Mouse (Mus musculus) myocyte (in vitro differentiated cells): ENCODE measurements around the gene Ttc9b.

Experiments
- E2F4 ChIP-seq: IDR thresholded peaks from one replicate; pipeline ENCODE4 v1.6.1; 2011; ENCODE audit warnings: mild to moderate bottlenecking, control low read depth, moderate library complexity; ENCODE audit not compliant: insufficient read depth
- MAX ChIP-seq: IDR thresholded peaks from one replicate; pipeline ENCODE4 v1.6.1; 2011; ENCODE audit warnings: low read depth, mild to moderate bottlenecking, control low read depth
- MYOD1 ChIP-seq, 3 experiments: IDR thresholded peaks; one replicate each; pipeline ENCODE4 v1.6.1; 2011; ENCODE audit warnings: control low read depth in 2 of 3, low read depth in 2 of 3, mild to moderate bottlenecking in 2 of 3, moderate library complexity in 1 of 3; ENCODE audit not compliant: insufficient read length in 2 of 3, control insufficient read depth in 1 of 3
- POLR2A ChIP-seq: IDR thresholded peaks from one replicate; pipeline ENCODE4 v1.6.1; 2011; ENCODE audit warnings: low read depth, mild to moderate bottlenecking, control low read depth, moderate library complexity; ENCODE audit not compliant: insufficient read length

DNA sequence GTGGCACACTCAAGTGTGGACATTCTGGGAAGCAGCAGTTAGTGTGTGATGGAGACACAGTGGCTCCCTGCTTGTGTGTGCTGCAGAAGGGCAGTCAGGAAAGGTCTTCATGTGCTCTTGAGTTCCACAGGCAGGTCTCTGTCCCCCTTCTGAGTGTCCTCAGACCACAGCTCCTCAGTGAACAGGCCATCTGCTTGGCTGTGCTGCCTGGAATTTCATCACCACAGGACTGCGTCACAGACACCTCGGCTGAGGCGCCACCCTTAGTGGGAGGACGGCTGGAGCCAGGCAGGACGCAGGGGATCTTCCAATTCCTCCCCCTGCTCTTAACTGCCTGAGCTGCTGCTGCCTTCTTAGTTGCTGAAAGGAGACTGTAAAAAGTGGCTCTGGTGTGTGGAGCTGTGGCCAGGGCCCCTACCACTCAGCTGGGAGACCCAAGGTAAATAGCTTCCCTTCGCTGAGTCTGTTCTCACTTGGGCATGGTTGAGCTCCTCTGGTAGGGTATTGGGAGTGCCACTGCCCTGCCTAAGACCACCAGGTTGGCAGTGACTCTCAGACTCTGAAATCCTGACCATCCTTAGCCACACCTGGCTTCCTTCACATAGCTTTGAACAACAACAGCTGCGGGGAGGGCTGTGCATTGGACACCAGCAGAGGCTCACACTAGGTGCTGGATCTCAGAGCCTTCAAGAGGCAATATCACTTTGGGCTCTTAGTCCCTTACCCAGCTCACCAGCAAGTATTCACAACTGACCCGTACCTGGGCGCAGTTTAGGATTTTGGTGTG lies 48.0 kb upstream of the Ttc9b start:
- no peak for TF ChIP-seq E2F4
- TF ChIP-seq POLR2A, result peak; percentile 45
- TF ChIP-seq MAX, result no peak
- peak in 2 of 3 experiments; percentile 64 to 73 for TF ChIP-seq MYOD1 (IDR thresholded peaks at IDR 0.05; ENCODE audit: control insufficient read depth in 1 of 3, insufficient read length in 2 of 3, low read depth in 2 of 3)
